Mouse (Mus musculus): ENCODE results near the gene Them7.

Them7 gene

GRCm38 (mm10) chr2:105416046-105416659 is 192.0 kb downstream of the Them7 start:
- DNase-seq (ENCODE audit: low read depth, low spot score): no peak

GRCm38 (mm10) chr2:105416660-105417348 is 192.7 kb downstream of the Them7 start:
- no peak for DNase-seq (ENCODE audit: low read depth, low spot score)

GRCm38 (mm10) chr2:105417663-105418062 is 193.5 kb downstream of the Them7 start:
- DNase-seq (ENCODE audit: low read depth, low spot score): no peak

GRCm38 (mm10) chr2:105418629-105419227 is 194.6 kb downstream of the Them7 start:
- no peak for DNase-seq (ENCODE audit: low read depth, low spot score)

- no peak for DNase-seq (ENCODE audit: low read depth, low spot score)
Observed at GRCm38 (mm10) chr2:105427447-105427846, 203.3 kb downstream of the Them7 start.

- peak; percentile 59 for DNase-seq (ENCODE audit: low read depth, low spot score)
Observed at GRCm38 (mm10) chr2:105428029-105428428, 203.9 kb downstream of the Them7 start.

GRCm38 (mm10) chr2:105428467-105428866 is 204.3 kb downstream of the Them7 start:
- DNase-seq (ENCODE audit: low read depth, low spot score): no peak
